Mouse (Mus musculus): ENCODE data around the gene Rbbp8nl.

Gene Rbbp8nl

DNA sequence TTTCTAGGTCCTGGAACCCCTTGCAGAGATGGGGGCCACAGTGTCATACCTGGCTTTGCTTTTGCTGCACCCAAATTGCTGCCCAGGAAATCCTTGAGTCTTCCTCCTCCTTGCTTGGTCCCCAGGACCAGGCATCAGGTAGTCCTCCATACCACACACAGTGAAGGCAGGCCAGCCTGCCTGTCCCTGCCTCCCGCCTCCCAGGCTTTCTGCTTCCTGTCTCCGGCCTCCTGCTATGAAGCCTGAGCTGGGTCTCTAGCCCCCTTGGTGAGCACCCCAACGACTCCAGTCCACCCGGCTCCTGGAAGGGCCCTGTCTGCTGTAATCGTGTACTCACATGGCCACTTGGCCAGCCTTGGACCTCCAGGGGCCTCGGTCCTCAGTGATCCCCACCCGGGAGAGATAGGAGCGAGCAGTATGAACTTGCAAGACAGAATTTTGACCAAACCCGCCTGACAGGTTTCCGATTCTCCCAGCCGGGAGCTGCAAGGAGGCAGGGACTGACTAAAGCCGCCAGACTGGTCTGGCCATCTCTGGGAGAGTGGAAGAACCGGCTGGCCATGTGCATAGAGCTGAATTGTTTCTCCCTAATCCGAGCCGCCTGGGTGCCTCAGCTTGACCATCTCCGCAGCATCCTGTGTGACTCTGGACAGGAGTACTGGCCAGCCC is at the start of gene Rbbp8nl:
TSS of gene Rbbp8nl (minus strand) at position 440 of the 669 bp plus-strand sequence.
- no peak for DNase-seq (ENCODE audit: low read depth in 1 of 2, low spot score in 2 of 2)

DNA sequence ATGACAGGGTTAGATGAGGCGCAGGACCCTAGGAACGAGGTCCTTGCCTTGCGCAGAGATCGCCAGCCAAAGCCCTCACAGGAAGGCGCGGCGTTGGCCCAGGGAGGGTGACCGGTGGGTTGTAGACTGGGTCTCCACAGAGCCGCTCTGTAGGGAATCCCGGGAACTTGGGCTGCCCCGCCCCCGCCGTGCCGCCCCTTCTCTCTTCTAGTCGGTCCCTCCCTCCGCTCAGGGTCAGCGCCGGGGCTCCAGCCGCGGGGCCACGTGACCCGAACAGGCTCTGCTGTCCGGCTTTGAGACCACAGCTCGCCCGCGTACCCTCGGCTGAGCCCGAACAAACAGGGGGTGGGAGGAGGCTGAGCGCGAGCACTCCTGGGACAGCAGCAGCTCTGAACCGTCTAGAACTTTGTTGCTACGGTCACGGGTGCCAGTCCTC is 44.9 kb upstream of the Rbbp8nl start, which contains the start of gene Gata5:
TSS of gene Gata5 (minus strand) at position 149 of the 436 bp plus-strand sequence.
- no peak for DNase-seq (ENCODE audit: low read depth in 1 of 2, low spot score in 2 of 2)

DNA sequence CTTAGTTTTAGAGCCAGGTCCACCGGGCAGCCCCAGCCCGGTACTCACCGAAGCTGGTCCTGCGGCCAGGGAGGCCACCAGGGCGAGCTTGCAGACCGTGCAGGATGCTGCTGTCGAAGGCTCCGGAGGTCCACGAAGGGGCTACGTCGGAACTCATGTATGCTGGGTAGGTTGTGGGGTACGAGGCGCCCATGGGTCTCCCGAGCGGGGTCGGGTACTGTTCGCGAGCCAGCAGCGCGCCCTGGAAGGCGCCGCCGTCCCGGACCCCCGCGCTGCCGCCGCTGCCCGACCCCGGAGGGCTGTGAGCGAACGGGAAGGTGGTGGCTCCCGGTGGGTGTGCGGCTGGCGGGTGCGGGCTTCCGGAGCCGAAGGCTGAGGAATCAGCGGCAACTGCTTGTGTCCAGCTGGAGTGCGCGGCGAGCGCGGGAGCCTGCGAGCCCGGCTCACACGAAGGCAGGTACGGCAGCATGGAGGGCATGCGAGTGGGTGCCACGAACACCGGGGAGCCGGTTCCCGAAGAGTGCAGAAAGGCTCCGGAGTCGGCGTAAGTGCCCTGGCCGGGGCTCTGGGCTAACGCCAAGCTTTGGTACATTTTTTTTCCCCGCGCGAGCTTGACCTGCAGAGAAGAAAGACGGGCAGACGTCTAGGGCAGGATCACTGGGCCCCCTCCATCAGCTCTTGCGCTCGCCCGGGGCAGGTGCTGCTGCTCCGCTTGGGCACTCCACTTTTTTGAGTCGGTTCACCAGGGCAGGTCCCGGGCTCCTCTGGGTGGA is 44.3 kb upstream of the Rbbp8nl start:
- DNase-seq (ENCODE audit: low read depth in 1 of 2, low spot score in 2 of 2), result no peak

DNA sequence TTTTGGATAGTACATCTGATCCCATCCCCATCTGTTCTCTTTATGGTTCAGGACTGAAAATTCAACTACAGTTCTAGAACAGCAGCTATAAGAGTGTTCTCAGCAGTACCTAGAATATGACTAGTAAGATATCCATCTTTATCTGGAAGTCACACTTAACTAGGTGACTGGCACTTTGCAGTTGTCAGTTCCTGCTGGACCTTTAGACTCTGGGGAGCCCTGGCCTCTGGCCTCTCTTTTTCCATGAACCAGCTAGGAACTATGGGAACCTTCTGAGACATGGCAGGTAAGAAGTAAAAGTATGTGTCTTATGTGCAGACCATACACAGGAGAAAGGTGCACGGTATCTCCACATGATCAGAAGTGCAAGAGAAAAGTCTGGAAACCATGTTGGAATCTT is 39.8 kb upstream of the Rbbp8nl start:
- no peak for DNase-seq (ENCODE audit: low read depth in 1 of 2, low spot score in 2 of 2)

DNA sequence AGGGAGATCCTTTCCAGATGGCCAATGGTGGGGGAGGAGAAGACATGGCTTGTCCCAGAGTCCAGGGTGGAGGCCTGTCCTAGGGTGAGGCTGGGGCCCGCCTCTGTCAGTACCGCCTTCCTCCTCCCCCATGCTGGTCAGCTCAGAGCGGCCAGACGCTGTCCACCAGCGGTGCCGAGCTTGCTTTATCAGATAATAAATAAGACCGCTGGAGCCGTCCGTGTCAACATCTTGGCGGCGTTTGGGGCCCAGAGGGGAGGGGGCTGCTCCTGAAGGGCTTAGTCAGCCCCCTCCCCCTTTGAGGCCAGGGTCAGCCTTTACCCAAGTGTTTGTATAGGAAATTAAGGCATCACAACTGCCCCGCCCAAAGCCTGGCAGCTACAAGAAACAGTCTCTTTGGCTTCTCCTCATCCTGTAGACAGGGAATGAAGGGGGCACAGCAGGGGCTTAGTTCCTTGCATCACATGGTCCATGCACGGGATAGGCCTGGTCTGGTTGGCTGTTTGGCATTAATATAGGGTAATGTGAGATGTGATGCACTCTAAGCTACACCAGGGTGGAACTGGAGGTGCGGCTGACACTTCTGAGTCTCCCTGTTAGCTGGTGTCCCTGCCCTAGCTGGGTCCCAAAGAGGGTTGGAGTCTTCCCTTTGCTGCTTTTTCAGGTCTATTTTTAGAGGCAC is 33.1 kb upstream of the Rbbp8nl start:
- no peak for DNase-seq (ENCODE audit: low read depth in 1 of 2, low spot score in 2 of 2)

DNA sequence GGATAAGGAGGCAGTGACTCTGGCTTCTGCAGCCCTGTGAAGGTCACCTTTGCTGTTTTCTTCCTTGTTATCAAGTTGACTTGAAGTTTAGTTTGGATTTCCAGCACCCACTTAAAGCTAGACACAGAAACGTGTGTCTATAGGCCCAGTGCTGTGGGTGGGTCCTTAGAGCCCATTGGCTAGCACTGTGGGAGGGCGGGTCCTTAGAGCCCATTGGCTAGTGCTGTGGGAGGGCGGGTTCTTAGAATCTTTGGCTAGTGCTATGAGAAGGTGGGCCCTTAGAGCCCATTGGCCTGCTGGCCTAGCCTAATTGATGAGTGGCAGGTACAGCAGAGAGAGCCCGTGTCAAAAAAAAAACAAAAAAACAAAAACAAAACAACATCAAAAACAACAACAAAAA is 30.5 kb upstream of the Rbbp8nl start:
- no peak for DNase-seq (ENCODE audit: low read depth in 1 of 2, low spot score in 2 of 2)

DNA sequence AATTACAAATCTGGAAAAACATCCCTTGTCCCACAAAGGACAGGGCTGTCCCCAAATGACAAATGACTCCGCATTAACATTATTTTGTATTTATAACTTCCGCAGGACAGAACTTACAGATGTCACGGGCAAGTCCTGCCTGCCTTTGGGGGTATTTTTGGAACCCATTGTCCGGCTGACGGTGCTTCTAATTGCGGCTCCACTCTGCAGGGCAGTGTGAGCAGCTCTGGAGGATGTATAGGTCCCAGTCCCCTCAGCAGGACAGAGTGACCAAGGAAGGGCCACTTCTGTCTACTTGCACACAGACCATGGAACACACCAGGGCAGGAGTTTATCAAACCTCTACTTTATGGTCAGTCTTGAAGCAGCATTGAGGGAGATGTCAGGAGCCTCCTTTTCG is 27.9 kb upstream of the Rbbp8nl start:
- DNase-seq (ENCODE audit: low read depth in 1 of 2, low spot score in 2 of 2), result no peak

DNA sequence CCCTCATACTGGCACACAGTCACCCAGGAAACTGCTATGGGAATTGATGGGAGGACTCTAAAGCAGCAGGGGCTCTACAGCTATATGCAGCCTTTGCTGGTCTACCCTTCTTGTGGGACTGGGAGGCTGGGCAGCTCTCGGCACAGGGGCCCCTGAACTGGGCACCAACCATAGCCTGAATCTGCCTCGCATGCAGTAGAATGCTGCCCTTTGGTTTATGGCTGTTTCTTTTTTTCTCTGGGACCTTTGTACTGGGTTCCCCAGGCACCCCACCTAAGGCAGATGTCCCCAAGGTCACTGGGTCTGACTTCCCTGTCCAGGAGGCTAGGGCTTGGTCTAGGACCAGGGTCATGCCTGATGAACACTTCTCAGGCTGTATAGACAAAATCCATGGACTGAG is 24.6 kb upstream of the Rbbp8nl start:
- no peak for DNase-seq (ENCODE audit: low read depth in 1 of 2, low spot score in 2 of 2)

DNA sequence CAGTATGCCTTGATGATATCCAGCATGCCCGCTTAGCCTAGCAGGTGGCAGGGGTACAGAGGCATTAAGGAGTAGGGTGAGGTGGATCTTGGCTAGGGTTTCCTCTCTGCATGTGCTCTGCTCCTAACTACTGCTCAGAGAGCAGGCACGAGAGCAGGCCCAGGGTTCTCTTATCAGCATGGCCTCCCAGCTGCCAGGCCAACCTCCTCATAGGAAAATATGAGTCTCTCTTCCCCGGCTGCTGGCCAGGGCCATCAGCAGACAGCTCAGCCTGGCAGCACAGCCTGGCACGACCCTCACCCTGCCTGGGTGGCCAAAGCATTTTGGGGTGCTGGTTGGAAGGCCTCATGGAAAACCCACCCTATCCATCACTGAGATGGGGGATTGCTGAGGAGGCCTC is 21.5 kb upstream of the Rbbp8nl start:
- DNase-seq (ENCODE audit: low read depth in 1 of 2, low spot score in 2 of 2), result no peak

DNA sequence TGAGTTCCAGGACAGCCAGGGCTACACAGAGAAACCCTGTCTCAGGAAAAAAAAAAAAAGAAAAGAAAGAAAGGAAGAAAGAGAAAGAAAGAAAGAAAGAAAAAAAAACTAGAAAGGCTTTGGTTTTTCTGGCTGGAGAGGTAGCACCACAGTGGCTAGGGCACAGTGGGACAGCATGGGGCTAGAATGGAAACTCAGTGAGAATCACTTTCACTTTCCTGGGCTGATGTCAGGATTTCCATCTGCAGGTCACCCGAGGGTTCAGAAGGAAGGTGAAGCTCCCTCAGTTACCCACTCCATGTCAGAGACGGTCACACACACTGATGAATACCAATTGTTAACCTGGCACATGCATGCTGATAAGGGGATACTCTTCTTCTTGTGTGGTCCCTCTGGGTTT is 18.0 kb upstream of the Rbbp8nl start:
- no peak for DNase-seq (ENCODE audit: low read depth in 1 of 2, low spot score in 2 of 2)

DNA sequence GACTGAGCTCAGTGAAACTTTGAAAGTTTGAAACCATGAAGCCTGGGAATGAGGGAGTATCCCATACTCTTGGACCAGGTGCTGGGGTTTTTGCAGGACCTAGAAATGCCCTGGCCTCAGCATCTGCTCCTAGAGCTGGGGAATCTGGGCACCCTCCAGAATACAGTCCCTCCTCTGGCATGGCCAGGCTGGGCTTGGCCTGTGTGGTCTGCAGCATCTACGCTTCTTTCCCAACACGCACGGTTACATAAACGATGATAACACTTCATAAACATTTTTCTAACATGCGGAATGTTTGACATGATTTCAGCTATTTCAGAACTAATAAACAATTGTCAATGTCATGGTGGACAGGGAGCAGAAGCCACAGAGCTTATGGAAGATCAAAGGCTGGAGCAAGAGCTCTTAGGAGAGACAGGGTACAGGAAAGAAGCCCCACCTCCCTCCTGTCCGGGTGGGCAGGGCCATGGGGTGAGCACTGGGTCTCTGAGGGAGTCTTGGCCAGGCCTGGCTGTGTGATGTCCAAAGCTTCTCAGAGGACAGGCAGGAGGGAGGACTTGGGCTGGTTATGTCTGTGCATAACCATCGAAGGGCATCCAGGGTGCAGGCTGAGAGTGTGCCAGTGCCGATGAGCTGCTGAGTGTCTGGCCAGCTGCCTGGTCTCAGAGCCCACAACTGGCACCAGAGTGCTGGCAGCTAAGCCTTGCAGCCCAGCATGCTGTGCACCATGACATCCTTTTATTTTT is 16.9 kb upstream of the Rbbp8nl start:
- no peak for DNase-seq (ENCODE audit: low read depth in 1 of 2, low spot score in 2 of 2)

DNA sequence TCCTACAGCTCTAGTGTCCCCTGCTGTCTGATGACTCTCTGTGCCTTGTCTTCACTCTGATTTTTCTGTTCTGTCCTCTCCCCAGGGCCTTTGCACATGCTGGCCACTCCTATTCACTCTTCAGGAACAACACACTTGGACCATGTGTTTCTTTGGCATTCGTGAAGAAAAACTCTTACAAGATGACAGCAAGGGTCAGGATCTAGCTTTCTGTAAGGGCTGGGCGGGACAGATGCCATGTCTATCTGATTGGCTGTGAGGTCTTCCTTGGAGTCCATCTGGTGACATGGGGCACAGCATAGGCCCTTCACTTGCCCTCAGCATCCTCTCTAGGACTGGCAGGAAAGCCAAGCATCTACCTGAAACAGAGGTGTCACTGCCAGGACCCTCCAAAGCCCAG is 16.3 kb upstream of the Rbbp8nl start:
- no peak for DNase-seq (ENCODE audit: low read depth in 1 of 2, low spot score in 2 of 2)

DNA sequence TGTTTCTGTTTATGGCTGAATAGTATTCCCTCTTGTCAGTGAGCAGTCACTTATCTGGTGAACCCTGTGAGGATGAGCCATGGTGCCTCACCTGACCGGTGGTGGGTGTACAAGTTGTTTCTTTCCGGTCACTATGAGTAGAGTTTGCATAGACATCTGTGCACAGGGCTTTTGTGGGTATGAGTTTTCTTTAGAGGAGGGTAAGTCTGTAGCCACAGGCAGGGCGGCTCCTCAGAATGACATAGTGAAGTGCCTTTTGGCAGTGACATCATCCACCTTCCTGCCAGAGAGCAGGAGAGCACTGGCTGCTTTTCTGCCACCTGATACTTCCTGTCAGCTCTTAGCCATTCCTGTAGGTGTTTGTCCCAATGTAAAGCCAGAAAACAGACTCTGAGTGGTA is 15.8 kb upstream of the Rbbp8nl start:
- no peak for DNase-seq (ENCODE audit: low read depth in 1 of 2, low spot score in 2 of 2)

DNA sequence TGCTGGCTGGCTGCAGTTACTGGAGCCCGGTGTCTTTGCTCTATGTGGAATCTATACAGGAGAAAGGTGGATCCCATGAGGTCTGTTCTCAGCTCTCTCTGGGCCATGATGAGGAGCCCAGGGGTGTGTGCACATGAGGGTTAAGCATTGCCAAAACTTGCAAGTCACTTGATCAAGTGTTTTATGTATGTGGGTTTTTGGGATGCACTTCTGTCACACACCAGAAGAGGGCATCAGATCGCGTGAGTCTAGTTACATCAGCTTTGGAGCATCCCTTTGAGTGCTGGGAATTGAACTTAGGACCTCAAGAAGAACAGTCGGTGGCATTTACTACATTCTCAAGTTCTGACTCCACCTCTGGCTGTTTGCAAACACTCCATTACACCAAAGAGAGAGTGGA is 14.9 kb upstream of the Rbbp8nl start:
- no peak for DNase-seq (ENCODE audit: low read depth in 1 of 2, low spot score in 2 of 2)

DNA sequence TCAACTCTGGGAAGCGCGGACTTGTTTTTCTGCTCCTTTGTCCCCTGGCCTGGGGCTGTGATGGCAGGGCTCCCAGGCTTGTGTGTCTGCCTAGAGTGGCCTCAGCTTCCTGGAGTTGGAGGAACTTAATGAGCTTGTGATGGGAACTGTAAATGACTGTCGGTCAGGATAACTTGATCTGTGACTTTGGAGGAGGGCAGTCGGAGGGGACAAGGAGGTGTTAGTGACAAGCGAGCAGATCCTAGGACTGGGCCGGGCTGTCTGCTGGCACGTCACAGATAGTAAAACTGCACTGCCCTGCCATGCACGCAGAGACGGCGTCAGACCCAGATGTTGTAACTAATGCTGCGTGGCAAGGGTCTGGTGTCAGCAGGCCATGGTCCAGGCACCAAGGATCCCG is 13.8 kb upstream of the Rbbp8nl start:
- no peak for DNase-seq (ENCODE audit: low read depth in 1 of 2, low spot score in 2 of 2)

DNA sequence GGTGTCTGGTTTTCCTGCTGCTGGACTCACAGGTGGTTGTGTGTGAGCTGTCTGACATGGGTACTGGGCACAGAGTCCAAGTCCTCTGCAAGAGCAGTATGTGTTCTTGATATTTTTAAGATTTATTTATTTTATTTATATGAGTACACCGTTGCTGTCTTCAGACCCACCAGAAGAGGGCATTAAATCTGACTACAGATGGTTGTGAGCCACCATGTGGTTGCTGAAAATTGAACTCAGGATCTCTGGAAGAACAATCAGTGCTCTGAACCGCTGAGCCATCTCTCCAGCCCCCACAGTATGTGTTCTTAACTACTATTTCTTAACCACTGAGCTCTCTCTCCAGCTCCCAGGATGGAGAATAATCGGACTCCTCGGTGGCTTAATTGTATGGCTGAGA is 12.5 kb upstream of the Rbbp8nl start:
- DNase-seq (ENCODE audit: low read depth in 1 of 2, low spot score in 2 of 2), result no peak

DNA sequence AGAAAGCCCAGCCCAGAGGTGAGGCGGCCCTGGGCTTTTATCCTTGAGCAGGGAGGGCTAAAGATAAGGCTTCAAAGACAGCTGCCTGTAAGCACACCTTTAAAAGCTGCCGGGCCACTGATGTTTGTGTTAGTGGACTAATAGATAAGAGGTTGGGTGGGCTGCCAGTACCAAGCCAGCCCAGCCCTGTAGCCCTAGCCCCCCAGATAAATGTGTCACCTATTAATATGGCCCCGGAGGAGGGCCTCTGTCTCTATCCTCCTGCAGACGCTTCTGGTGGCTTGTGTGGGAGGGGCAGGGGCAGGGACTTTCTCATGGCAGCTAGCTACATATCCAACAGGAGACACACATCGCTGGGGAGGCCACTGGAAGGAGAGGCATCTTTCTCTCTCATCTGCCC is 11.1 kb upstream of the Rbbp8nl start:
- no peak for DNase-seq (ENCODE audit: low read depth in 1 of 2, low spot score in 2 of 2)

DNA sequence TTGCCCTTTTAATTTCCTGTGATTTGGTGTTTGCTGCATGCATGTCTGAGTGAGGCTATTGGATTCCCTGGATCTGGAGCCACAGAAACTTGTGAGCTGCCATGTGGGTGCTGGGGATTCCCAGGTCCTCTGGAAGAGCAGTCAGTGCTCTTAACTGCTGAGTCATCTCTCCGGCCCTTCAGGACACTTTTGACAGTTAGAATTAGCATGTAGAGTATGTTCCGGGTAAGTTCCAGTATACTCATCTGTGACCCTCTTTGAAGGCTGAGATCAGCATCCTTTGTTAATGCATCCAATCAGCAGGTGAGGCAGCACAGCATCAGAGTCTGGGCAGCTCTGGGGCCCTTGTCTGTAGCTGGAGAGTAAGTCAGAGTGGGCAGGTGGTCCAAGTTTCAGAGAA is 10.6 kb upstream of the Rbbp8nl start:
- DNase-seq (ENCODE audit: low read depth in 1 of 2, low spot score in 2 of 2), result no peak

DNA sequence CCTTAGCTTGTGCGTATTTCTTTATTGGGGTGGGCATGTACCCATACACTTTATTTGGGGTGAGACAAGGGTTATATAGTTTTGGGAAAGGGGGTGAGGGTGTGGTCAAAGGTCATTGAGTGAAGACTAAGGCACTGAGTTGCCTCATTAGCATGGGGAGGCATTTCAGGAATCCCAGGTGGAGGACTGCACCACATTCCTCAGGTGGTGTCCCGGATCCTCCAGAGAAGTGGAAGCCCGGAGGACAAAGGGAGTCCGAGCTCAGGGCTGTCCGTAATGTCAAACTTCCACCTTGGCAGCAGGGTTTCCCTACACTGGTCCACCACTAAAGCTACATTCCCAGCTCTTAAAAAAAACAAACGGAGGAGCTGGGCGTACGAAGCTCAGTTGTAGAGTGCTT is 3.2 kb upstream of the Rbbp8nl start:
- no peak for DNase-seq (ENCODE audit: low read depth in 1 of 2, low spot score in 2 of 2)

DNA sequence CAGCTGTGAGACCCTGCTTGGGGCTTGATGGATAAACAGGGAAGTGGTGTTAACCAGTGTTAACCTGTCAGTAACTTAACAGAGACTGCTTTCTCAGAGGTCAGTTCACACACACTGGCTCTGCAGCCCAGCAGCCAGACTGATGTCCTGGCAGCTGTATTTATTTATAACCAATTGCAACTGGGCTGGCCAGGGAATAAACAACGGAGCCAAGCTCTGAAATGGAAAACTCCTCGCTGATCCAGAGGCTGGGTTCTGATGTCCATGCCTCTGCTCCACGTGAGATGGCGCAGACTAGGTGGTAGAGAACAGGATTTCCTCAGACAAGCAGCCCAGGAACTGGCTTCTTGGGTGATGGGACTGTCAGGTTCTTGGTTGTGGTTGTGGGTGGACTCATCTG is 2.3 kb upstream of the Rbbp8nl start:
- DNase-seq (ENCODE audit: low read depth in 1 of 2, low spot score in 2 of 2), result no peak

DNA sequence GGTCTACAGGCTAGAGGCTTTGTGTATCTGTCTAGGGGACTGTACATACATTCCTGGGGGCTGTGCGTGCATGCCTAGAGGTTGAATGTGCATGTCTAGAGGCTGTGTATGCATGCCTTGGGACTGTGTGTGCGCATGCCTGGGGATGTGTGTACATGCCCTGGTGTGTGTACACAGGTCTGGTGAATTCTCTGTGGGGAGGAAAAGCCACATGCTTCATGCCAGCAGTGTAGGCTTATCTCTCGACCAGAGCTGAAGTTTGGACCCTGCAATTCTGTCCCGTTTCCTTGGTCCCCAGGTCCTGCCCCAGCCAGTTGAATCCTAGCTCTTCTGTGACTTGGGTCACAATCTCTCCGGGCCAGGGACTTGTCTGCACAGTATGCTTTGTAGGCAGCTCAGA is 1.9 kb upstream of the Rbbp8nl start:
- no peak for DNase-seq (ENCODE audit: low read depth in 1 of 2, low spot score in 2 of 2)

DNA sequence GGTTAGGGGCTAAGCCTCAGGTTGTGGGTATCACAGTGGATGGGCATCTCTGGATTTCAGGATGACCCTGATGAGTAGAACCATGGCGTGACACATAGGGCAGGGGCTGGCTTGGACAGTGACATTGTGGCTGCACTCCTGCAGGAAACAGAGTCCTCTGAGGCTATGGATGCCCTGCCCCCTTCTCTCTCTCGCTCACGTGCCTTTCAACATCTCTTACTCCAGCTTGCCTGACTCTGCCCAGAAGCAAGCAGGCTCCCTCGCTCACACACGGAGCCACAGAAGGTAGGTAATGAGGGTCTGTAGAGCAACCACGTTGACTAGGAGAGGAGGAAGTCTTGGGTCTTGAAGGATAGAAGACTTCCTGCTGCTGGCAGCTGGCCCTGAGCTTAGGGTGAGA is 824 bp upstream of the Rbbp8nl start:
- no peak for DNase-seq (ENCODE audit: low read depth in 1 of 2, low spot score in 2 of 2)
